Mouse (Mus musculus) midbrain, embryonic 11.5 days (tissue): Measurements from ENCODE around the gene Paip2b. TPM values are rescaled to one million over a fixed set of nuclear protein-coding genes. Genes with fewer than 3 reads are reported as not detected.
A peak's percentile ranks its signal among the peaks of the same experiment; 100 is the strongest.

Experiments used
- ATAC-seq: fragments of 200-750 bp; cut with Nextera tagmentation; 2 replicates; pipeline ENCODE4 v1.8.0; 2017; ENCODE audit warnings: moderate TSS enrichment, moderate library complexity; ENCODE audit not compliant: low FRiP score
- DNase-seq: peaks from one replicate; pipeline ENCODE4 v3.0.0; 2015; ENCODE audit warnings: low spot score; ENCODE audit errors: missing footprints
- H3K27ac ChIP-seq: fragments of 300-500 bp; sonication (generic); 2 replicates; pipeline ENCODE4 v1.5.1; 2014; ENCODE audit warnings: low read depth, low read length
- H3K27me3 ChIP-seq: fragments of 300-500 bp; sonication (generic); 2 replicates; pipeline ENCODE4 v1.6.1; 2014; ENCODE audit warnings: mild to moderate bottlenecking, low read length, moderate library complexity, mixed read lengths; ENCODE audit not compliant: control insufficient read depth, insufficient read depth
- H3K36me3 ChIP-seq: fragments of 300-500 bp; sonication (generic); 2 replicates; pipeline ENCODE4 v1.6.1; 2014; ENCODE audit warnings: mild to moderate bottlenecking, low read length, moderate library complexity, mixed read lengths; ENCODE audit not compliant: control insufficient read depth, insufficient read depth
- H3K4me1 ChIP-seq: fragments of 300-500 bp; sonication (generic); 2 replicates; pipeline ENCODE4 v1.6.1; 2014; ENCODE audit warnings: low read length; ENCODE audit not compliant: control insufficient read depth, insufficient read depth
- H3K4me2 ChIP-seq: fragments of 300-500 bp; sonication (generic); 2 replicates; pipeline ENCODE4 v1.6.1; 2014; ENCODE audit warnings: mild to moderate bottlenecking, moderate library complexity
- H3K4me3 ChIP-seq: fragments of 300-500 bp; sonication (generic); 2 replicates; pipeline ENCODE4 v1.5.1; 2014; ENCODE audit warnings: low read depth, low read length
- H3K9ac ChIP-seq: fragments of 300-500 bp; sonication (generic); 2 replicates; pipeline ENCODE4 v1.6.1; 2014; ENCODE audit warnings: low read length
- H3K9me3 ChIP-seq: fragments of 300-500 bp; sonication (generic); 2 replicates; pipeline ENCODE4 v1.6.1; 2016; ENCODE audit warnings: low read length; ENCODE audit not compliant: control insufficient read depth
- WGBS: fragments of 180-500 bp; shearing (Covaris S2); extraction: QIAGEN DNeasy Blood & Tissue Kit; methylation state at CpG from one replicate; pipeline ENCODE4 v1.1.7; 2014; 5-methylcytosine and 5-hydroxymethylcytosine counted together
- polyA plus RNA-seq: library from polyadenylated mRNA; unstranded; fragments of >200 nt; fragmentation: Nextera tagmentation; extraction: Ambion mirVana; gene quantifications from 2 replicates; pipeline ENCODE4 v1.2.1, GENCODE M21; 2014

Gene Paip2b
- polyA plus RNA-seq, 1 experiment from 2014 or later = 23.9 TPM

GRCm38 (mm10) chr6:83766982-83767381 lies 64.6 kb downstream of the Paip2b start:
- Histone ChIP-seq H3K27ac (no peak overlapping the region), H3K4me1 (peaks cover 4% of the 10 kb centered on the region; the same call in 1 of the 2 replicates), H3K4me2 (no peak overlapping the region), H3K9me3 (no peaks in the 10 kb centered on the region), H3K36me3 (no peaks in the 10 kb centered on the region; the same call in 1 of the 2 replicates), H3K9ac (no peak overlapping the region), H3K27me3 (peaks cover 23% of the 10 kb centered on the region), H3K4me3 (no peak overlapping the region)
- no peak for DNase-seq
- ATAC-seq = no peak
- 83% methylated on average over 3 of the region's 3 CpGs for WGBS

GRCm38 (mm10) chr6:83762880-83763431 lies 68.6 kb downstream of the Paip2b start:
- Histone ChIP-seq H3K9me3 (no peaks in the 10 kb centered on the region), H3K36me3 (no peaks in the 10 kb centered on the region), H3K9ac (peak overlapping the region; percentile 41), H3K4me2 (peak overlapping the region; percentile 44), H3K4me3 (peak overlapping the region; percentile 21), H3K4me1 (peaks cover 6% of the 10 kb centered on the region), H3K27ac (no peak overlapping the region), H3K27me3 (peaks cover 53% of the 10 kb centered on the region)
- 2% methylated on average over 35 of the region's 35 CpGs for WGBS
- peak; percentile 46; the same call in 1 of the 2 replicates for ATAC-seq
- peak; percentile 90 for DNase-seq

GRCm38 (mm10) chr6:83762344-83762743 lies 69.2 kb downstream of the Paip2b start, which contains the start of gene Ankrd53:
Gene Ankrd53, plus strand, starts transcription at chr6:83762644.
- ATAC-seq (no peak), DNase-seq (no peak)
- Histone ChIP-seq H3K9me3 (no peaks in the 10 kb centered on the region), H3K4me1 (peaks cover 8% of the 10 kb centered on the region), H3K4me3 (peak within 1 kb of the TSS; percentile 21), H3K4me2 (peak within 1 kb of the TSS; percentile 44), H3K27me3 (peaks cover 59% of the 10 kb centered on the region), H3K36me3 (no peaks in the 10 kb centered on the region), H3K9ac (peak within 1 kb of the TSS; percentile 41), H3K27ac (no peak within 1 kb of the TSS)
- WGBS = 28% methylated on average over 6 of the region's 6 CpGs

- Histone ChIP-seq H3K27ac (no peak overlapping the region), H3K9ac (no peak overlapping the region), H3K4me2 (no peak overlapping the region), H3K4me1 (peaks cover 3% of the 10 kb centered on the region; the same call in 1 of the 2 replicates), H3K36me3 (no peaks in the 10 kb centered on the region), H3K9me3 (no peaks in the 10 kb centered on the region), H3K27me3 (peaks cover 36% of the 10 kb centered on the region), H3K4me3 (no peak overlapping the region)
- DNase-seq = no peak
- WGBS = 77% methylated on average over 9 of the region's 9 CpGs
- ATAC-seq = no peak
These were observed 75.5 kb downstream of the Paip2b start for GRCm38 (mm10) chr6:83756051-83756450.

Other genes with a start within 250 kb of the Paip2b start
- not detected in 2 replicates for gene Clec4f, start 175.6 kb downstream of the Paip2b start, polyA plus RNA-seq
- gene Cd207, start 153.9 kb downstream of the Paip2b start, polyA plus RNA-seq = not detected in 2 replicates
- 0.25 and 0.26 TPM in 2 replicates for gene Vax2, start 120.5 kb downstream of the Paip2b start, polyA plus RNA-seq
- gene Atp6v1b1, start 88.8 kb downstream of the Paip2b start, polyA plus RNA-seq = not detected in 2 replicates
- gene Ankrd53, start 69.1 kb downstream of the Paip2b start, polyA plus RNA-seq = 0.18 TPM in 1 of 2 replicates, not detected in the other
- 49.0 and 56.9 TPM in 2 replicates for gene Tex261, start 55.9 kb downstream of the Paip2b start, polyA plus RNA-seq
- gene Nagk, start 36.8 kb downstream of the Paip2b start, polyA plus RNA-seq = 31.8 and 36.1 TPM in 2 replicates
- 102 and 120 TPM in 2 replicates for gene Zfp638, start 35.4 kb upstream of the Paip2b start, polyA plus RNA-seq
- gene Dysf, start 176.8 kb upstream of the Paip2b start, polyA plus RNA-seq = 2.0 and 2.4 TPM in 2 replicates